Mouse (Mus musculus) midbrain, embryonic 11.5 days (tissue): Measurements from ENCODE around the gene Gkn2. TPM values are rescaled to one million over a fixed set of nuclear protein-coding genes. Genes with fewer than 3 reads are reported as not detected.

ENCODE experiments used
- ATAC-seq: fragments of 200-750 bp; cut with Nextera tagmentation; 2 replicates; pipeline ENCODE4 v1.8.0; 2017; ENCODE audit warnings: moderate TSS enrichment, moderate library complexity; ENCODE audit not compliant: low FRiP score
- DNase-seq: peaks from one replicate; pipeline ENCODE4 v3.0.0; 2015; ENCODE audit warnings: low spot score; ENCODE audit errors: missing footprints
- H3K27ac ChIP-seq: fragments of 300-500 bp; sonication (generic); 2 replicates; pipeline ENCODE4 v1.5.1; 2014; ENCODE audit warnings: low read depth, low read length
- H3K27me3 ChIP-seq: fragments of 300-500 bp; sonication (generic); 2 replicates; pipeline ENCODE4 v1.6.1; 2014; ENCODE audit warnings: mild to moderate bottlenecking, low read length, moderate library complexity, mixed read lengths; ENCODE audit not compliant: control insufficient read depth, insufficient read depth
- H3K36me3 ChIP-seq: fragments of 300-500 bp; sonication (generic); 2 replicates; pipeline ENCODE4 v1.6.1; 2014; ENCODE audit warnings: mild to moderate bottlenecking, low read length, moderate library complexity, mixed read lengths; ENCODE audit not compliant: control insufficient read depth, insufficient read depth
- H3K4me1 ChIP-seq: fragments of 300-500 bp; sonication (generic); 2 replicates; pipeline ENCODE4 v1.6.1; 2014; ENCODE audit warnings: low read length; ENCODE audit not compliant: control insufficient read depth, insufficient read depth
- H3K4me2 ChIP-seq: fragments of 300-500 bp; sonication (generic); 2 replicates; pipeline ENCODE4 v1.6.1; 2014; ENCODE audit warnings: mild to moderate bottlenecking, moderate library complexity
- H3K4me3 ChIP-seq: fragments of 300-500 bp; sonication (generic); 2 replicates; pipeline ENCODE4 v1.5.1; 2014; ENCODE audit warnings: low read depth, low read length
- H3K9ac ChIP-seq: fragments of 300-500 bp; sonication (generic); 2 replicates; pipeline ENCODE4 v1.6.1; 2014; ENCODE audit warnings: low read length
- H3K9me3 ChIP-seq: fragments of 300-500 bp; sonication (generic); 2 replicates; pipeline ENCODE4 v1.6.1; 2016; ENCODE audit warnings: low read length; ENCODE audit not compliant: control insufficient read depth
- WGBS: fragments of 180-500 bp; shearing (Covaris S2); extraction: QIAGEN DNeasy Blood & Tissue Kit; methylation state at CpG from one replicate; pipeline ENCODE4 v1.1.7; 2014; 5-methylcytosine and 5-hydroxymethylcytosine counted together
- polyA plus RNA-seq: library from polyadenylated mRNA; unstranded; fragments of >200 nt; fragmentation: Nextera tagmentation; extraction: Ambion mirVana; gene quantifications from 2 replicates; pipeline ENCODE4 v1.2.1, GENCODE M21; 2014

Gkn2 gene
- polyA plus RNA-seq, 1 experiment from 2014 or later = not detected

GRCm38 (mm10) chr6:87350829-87351228, 22.3 kb upstream of the Gkn2 start, which contains the start of gene Gkn1:
TSS of gene Gkn1 (minus strand) at chr6:87350942.
- Histone ChIP-seq H3K9me3 (no peaks in the 10 kb centered on the region), H3K27me3 (no peaks in the 10 kb centered on the region), H3K27ac (no peak within 1 kb of the TSS), H3K4me3 (no peak within 1 kb of the TSS), H3K36me3 (no peaks in the 10 kb centered on the region), H3K9ac (no peak within 1 kb of the TSS), H3K4me1 (no peaks in the 10 kb centered on the region), H3K4me2 (no peak within 1 kb of the TSS)
- DNase-seq (no peak), ATAC-seq (no peak)
- 92% methylated on average over 8 of the region's 8 CpGs for WGBS

GRCm38 (mm10) chr6:87354441-87354840, 18.7 kb upstream of the Gkn2 start:
- Histone ChIP-seq H3K4me2 (no peak overlapping the region), H3K4me1 (no peaks in the 10 kb centered on the region), H3K27ac (no peak overlapping the region), H3K9me3 (no peaks in the 10 kb centered on the region), H3K36me3 (no peaks in the 10 kb centered on the region), H3K27me3 (no peaks in the 10 kb centered on the region), H3K4me3 (no peak overlapping the region), H3K9ac (no peak overlapping the region)
- 80% methylated on average over 5 of the region's 5 CpGs for WGBS
- ATAC-seq (no peak), DNase-seq (no peak)

GRCm38 (mm10) chr6:87369223-87369622, 3.9 kb upstream of the Gkn2 start:
- Histone ChIP-seq H3K4me3 (no peak overlapping the region), H3K27me3 (no peaks in the 10 kb centered on the region), H3K27ac (no peak overlapping the region), H3K4me2 (no peak overlapping the region), H3K36me3 (no peaks in the 10 kb centered on the region), H3K4me1 (no peaks in the 10 kb centered on the region), H3K9ac (no peak overlapping the region), H3K9me3 (no peaks in the 10 kb centered on the region)
- DNase-seq (no peak), ATAC-seq (no peak)
- WGBS = 93% methylated on average over 5 of the region's 5 CpGs

GRCm38 (mm10) chr6:87383926-87384691, 11.0 kb downstream of the Gkn2 start:
- DNase-seq = peak; percentile 86
- no peak overlapping the region for H3K9ac ChIP-seq

GRCm38 (mm10) chr6:87384761-87385160, 11.6 kb downstream of the Gkn2 start:
- WGBS = 56% methylated on average over 5 of the region's 6 CpGs
- ATAC-seq = no peak
- Histone ChIP-seq H3K9me3 (no peaks in the 10 kb centered on the region), H3K4me1 (no peaks in the 10 kb centered on the region), H3K4me2 (no peak overlapping the region), H3K27ac (no peak overlapping the region), H3K4me3 (no peak overlapping the region), H3K9ac (no peak overlapping the region), H3K36me3 (no peaks in the 10 kb centered on the region), H3K27me3 (no peaks in the 10 kb centered on the region)
- no peak for DNase-seq

More at GRCm38 (mm10) chr6:87383926-87384691, 11.0 kb downstream of the Gkn2 start:
- H3K4me2 ChIP-seq = peak overlapping the region; percentile 48
- H3K4me1 ChIP-seq = no peaks in the 10 kb centered on the region
- no peaks in the 10 kb centered on the region for H3K27me3 ChIP-seq
- no peaks in the 10 kb centered on the region for H3K36me3 ChIP-seq
- WGBS = 9% methylated on average over 24 of the region's 24 CpGs
- no peaks in the 10 kb centered on the region for H3K9me3 ChIP-seq
- peak; percentile 30; the same call in 1 of the 2 replicates for ATAC-seq
- H3K4me3 ChIP-seq = peak overlapping the region; percentile 19
- H3K27ac ChIP-seq = no peak overlapping the region

- Histone ChIP-seq H3K27ac (no peak overlapping the region), H3K4me2 (no peak overlapping the region), H3K9me3 (no peaks in the 10 kb centered on the region), H3K9ac (no peak overlapping the region), H3K4me1 (no peaks in the 10 kb centered on the region), H3K4me3 (no peak overlapping the region), H3K27me3 (no peaks in the 10 kb centered on the region), H3K36me3 (no peaks in the 10 kb centered on the region)
- ATAC-seq (no peak), DNase-seq (peak; percentile 98)
- 14% methylated on average over 7 of the region's 7 CpGs for WGBS
Measured at GRCm38 (mm10) chr6:87386203-87386602, 13.0 kb downstream of the Gkn2 start.

- no peak overlapping the region for H3K27ac ChIP-seq
- DNase-seq (no peak), ATAC-seq (no peak)
- no peaks in the 10 kb centered on the region for H3K4me1 ChIP-seq
- H3K9me3 ChIP-seq = no peaks in the 10 kb centered on the region
- no peaks in the 10 kb centered on the region for H3K36me3 ChIP-seq
- H3K9ac ChIP-seq = no peak overlapping the region
- no peak overlapping the region for H3K4me3 ChIP-seq
- no peak overlapping the region for H3K4me2 ChIP-seq
- WGBS = 87% methylated on average over 10 of the region's 10 CpGs
- no peaks in the 10 kb centered on the region for H3K27me3 ChIP-seq
Measured at GRCm38 (mm10) chr6:87386681-87387080, 13.5 kb downstream of the Gkn2 start.

GRCm38 (mm10) chr6:87388877-87389276, 15.7 kb downstream of the Gkn2 start, which contains the start of gene Gkn3:
TSS of gene Gkn3 (minus strand) at chr6:87388935.
- Histone ChIP-seq H3K4me1 (no peaks in the 10 kb centered on the region), H3K27ac (no peak within 1 kb of the TSS), H3K36me3 (no peaks in the 10 kb centered on the region), H3K4me3 (no peak within 1 kb of the TSS), H3K9ac (no peak within 1 kb of the TSS), H3K4me2 (no peak within 1 kb of the TSS), H3K9me3 (no peaks in the 10 kb centered on the region), H3K27me3 (no peaks in the 10 kb centered on the region)
- no peak for DNase-seq
- ATAC-seq = no peak
- WGBS = 65% methylated on average over 7 of the region's 7 CpGs

- H3K9me3 ChIP-seq = no peaks in the 10 kb centered on the region
- H3K9ac ChIP-seq = no peak overlapping the region
- H3K27ac ChIP-seq = no peak overlapping the region
- no peak overlapping the region for H3K4me3 ChIP-seq
- ATAC-seq (0 out of 2 replicates have a peak, but pooled peaks have one; percentile 62), DNase-seq (no peak)
- no peaks in the 10 kb centered on the region for H3K4me1 ChIP-seq
- WGBS = 26% methylated on average over 5 of the region's 5 CpGs
- no peak overlapping the region for H3K4me2 ChIP-seq
- no peaks in the 10 kb centered on the region for H3K36me3 ChIP-seq
- no peaks in the 10 kb centered on the region for H3K27me3 ChIP-seq
Measured at GRCm38 (mm10) chr6:87389455-87389989, 16.4 kb downstream of the Gkn2 start.
